Mouse (Mus musculus): Measurements from ENCODE around the gene Phactr1. TPM values are rescaled to one million over a fixed set of nuclear protein-coding genes. Genes with fewer than 3 reads are reported as not detected.

The Phactr1 gene
- total RNA-seq, 1 experiment, result 1.2 TPM

DNA sequence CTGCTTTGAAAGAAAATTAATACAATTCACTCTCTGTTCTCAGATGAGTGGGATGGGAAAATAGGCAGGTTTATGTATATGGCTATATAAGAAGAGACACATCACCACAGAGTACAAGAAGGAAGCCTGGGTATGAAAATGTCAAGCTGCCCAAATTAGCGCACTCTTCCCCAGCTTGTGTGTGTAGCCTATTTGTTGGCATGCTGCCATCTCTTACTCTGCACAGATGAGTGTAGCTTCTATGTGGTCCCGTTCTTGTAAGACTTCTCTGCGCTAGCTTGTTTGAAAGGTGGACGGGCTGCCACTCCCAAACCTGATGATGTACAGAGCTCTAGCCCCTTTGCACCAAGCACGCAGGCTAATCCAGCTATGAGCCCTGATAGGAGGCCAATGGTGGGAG lies 78.7 kb downstream of the Phactr1 start:
- no peaks in the 10 kb centered on the region for H3K9me3 ChIP-seq (ENCODE audit: control insufficient read depth, insufficient read depth, low read depth, low read length)
- no peak overlapping the region for H3K4me3 ChIP-seq (ENCODE audit: insufficient read depth in 1 of 2, low read depth in 1 of 2, low read length in 2 of 2, poor library complexity in 1 of 2, severe bottlenecking in 1 of 2)
- H3K27ac ChIP-seq (ENCODE audit: insufficient read depth, low read depth, low read length, poor library complexity, severe bottlenecking), result no peak overlapping the region
- H3K9ac ChIP-seq (ENCODE audit: insufficient read depth, low read depth, low read length, poor library complexity, severe bottlenecking), result no peak overlapping the region
- no peaks in the 10 kb centered on the region for H3K36me3 ChIP-seq (ENCODE audit: control insufficient read depth, insufficient read depth, low read length, poor library complexity, severe bottlenecking)
- DNase-seq (ENCODE audit: low read depth, low spot score), result no peak
- no peaks in the 10 kb centered on the region for H3K4me1 ChIP-seq (ENCODE audit: control insufficient read depth in 2 of 2, insufficient read depth in 2 of 2, low read length in 2 of 2, poor library complexity in 1 of 2)
- in situ Hi-C loops (cut with MboI; ENCODE audit: low sequenced_read_pairs in 2 of 2, unreplicated experiment in 2 of 2), result no loop called here
- TF ChIP-seq ZC3H11A (IDR thresholded peaks at IDR 0.05; ENCODE audit: borderline replicate concordance, low read depth, low read length) (no peak), MAFK (IDR thresholded peaks at IDR 0.05; ENCODE audit: insufficient read depth, low read depth, low read length) (no peak), ZNF384 (IDR thresholded peaks at IDR 0.05; ENCODE audit: low read depth, low read length) (no peak)

DNA sequence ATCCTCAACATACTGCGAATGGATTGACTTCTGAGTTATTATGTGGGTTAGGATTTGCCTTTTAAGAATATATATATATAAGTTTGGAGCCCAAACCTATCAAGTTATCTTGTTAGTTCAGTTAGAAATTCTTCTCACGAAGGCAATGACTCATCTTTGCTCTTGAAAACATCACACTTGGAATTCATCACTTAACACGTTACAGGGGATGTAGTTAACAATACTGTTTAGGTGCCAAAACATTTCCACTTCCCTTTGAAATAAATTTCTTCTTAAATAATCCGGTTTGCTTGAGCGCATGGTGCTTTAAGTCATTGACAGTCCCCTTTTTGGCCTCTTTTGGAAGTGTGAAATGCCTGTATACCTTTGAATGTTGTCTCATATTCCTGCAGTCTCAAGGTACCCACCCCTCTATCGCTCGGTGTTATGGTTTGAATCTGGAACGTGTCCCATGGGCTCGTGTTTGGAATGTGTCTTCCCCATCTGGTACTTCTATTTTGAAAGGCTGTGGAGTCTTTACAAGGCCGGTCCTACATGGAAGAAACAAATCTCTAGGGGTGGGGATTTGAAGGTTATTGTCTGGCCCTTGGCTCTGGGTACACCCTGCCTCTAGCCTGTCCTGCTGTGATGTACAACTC lies 80.6 kb downstream of the Phactr1 start:
- Histone ChIP-seq H3K9me3 (ENCODE audit: control insufficient read depth, insufficient read depth, low read depth, low read length) (no peaks in the 10 kb centered on the region), H3K27ac (ENCODE audit: insufficient read depth, low read depth, low read length, poor library complexity, severe bottlenecking) (no peak overlapping the region), H3K4me1 (ENCODE audit: control insufficient read depth in 2 of 2, insufficient read depth in 2 of 2, low read length in 2 of 2, poor library complexity in 1 of 2) (no peaks in the 10 kb centered on the region), H3K4me3 (ENCODE audit: insufficient read depth in 1 of 2, low read depth in 1 of 2, low read length in 2 of 2, poor library complexity in 1 of 2, severe bottlenecking in 1 of 2) (no peak overlapping the region), H3K36me3 (ENCODE audit: control insufficient read depth, insufficient read depth, low read length, poor library complexity, severe bottlenecking) (no peaks in the 10 kb centered on the region), H3K9ac (ENCODE audit: insufficient read depth, low read depth, low read length, poor library complexity, severe bottlenecking) (no peak overlapping the region)
- TF ChIP-seq CHD2 (IDR thresholded peaks at IDR 0.05; ENCODE audit: low read depth, low read length), result no peak
- no peak for TF ChIP-seq ZC3H11A (IDR thresholded peaks at IDR 0.05; ENCODE audit: borderline replicate concordance, low read depth, low read length)
- TF ChIP-seq MAFK (IDR thresholded peaks at IDR 0.05; ENCODE audit: insufficient read depth, low read depth, low read length), result no peak
- no peak for TF ChIP-seq ZNF384 (IDR thresholded peaks at IDR 0.05; ENCODE audit: low read depth, low read length)
- TF ChIP-seq HCFC1 (IDR thresholded peaks at IDR 0.05; ENCODE audit: borderline replicate concordance, insufficient read depth, low read length), result no peak
- DNase-seq (ENCODE audit: low read depth, low spot score), result no peak
- in situ Hi-C loops (cut with MboI; ENCODE audit: low sequenced_read_pairs in 2 of 2, unreplicated experiment in 2 of 2), result no loop called here

GRCm38 (mm10) chr13:42772314-42772713 lies 91.9 kb downstream of the Phactr1 start:
- no peak overlapping the region for H3K9ac ChIP-seq (ENCODE audit: insufficient read depth, low read depth, low read length, poor library complexity, severe bottlenecking)
- H3K36me3 ChIP-seq (ENCODE audit: control insufficient read depth, insufficient read depth, low read length, poor library complexity, severe bottlenecking), result no peaks in the 10 kb centered on the region
- no peak overlapping the region for H3K27ac ChIP-seq (ENCODE audit: insufficient read depth, low read depth, low read length, poor library complexity, severe bottlenecking)
- DNase-seq (ENCODE audit: low read depth, low spot score), result no peak
- H3K4me1 ChIP-seq (ENCODE audit: control insufficient read depth in 2 of 2, insufficient read depth in 2 of 2, low read length in 2 of 2, poor library complexity in 1 of 2), result no peaks in the 10 kb centered on the region
- H3K4me3 ChIP-seq (ENCODE audit: insufficient read depth in 1 of 2, low read depth in 1 of 2, low read length in 2 of 2, poor library complexity in 1 of 2, severe bottlenecking in 1 of 2), result no peak overlapping the region
- TF ChIP-seq ZNF384 (IDR thresholded peaks at IDR 0.05; ENCODE audit: low read depth, low read length), result no peak
- TF ChIP-seq MAFK (IDR thresholded peaks at IDR 0.05; ENCODE audit: insufficient read depth, low read depth, low read length), result no peak
- no peak for TF ChIP-seq HCFC1 (IDR thresholded peaks at IDR 0.05; ENCODE audit: borderline replicate concordance, insufficient read depth, low read length)
- no peak for TF ChIP-seq CHD2 (IDR thresholded peaks at IDR 0.05; ENCODE audit: low read depth, low read length)
- no peaks in the 10 kb centered on the region for H3K9me3 ChIP-seq (ENCODE audit: control insufficient read depth, insufficient read depth, low read depth, low read length)
- in situ Hi-C loops (cut with MboI; ENCODE audit: low sequenced_read_pairs in 2 of 2, unreplicated experiment in 2 of 2), result no loop called here

DNA sequence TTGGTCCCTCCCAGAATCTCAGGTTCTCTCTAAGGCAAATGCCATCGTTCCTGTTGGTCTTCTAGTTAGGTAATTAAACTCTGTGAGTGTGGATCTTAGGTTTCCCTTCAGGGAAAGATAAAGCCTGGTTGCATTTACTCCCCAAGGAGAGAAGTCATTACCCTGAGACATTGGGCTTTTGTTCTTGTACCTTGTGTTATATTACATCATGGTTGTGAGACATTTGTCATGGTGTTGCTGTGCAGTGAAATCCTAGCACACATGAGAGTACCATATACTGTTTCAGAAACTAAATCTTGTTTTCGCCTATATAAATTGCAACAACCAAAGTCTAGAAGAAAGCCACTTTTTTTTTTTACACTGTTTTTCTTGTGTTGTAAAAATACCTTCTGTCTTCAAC lies 93.6 kb downstream of the Phactr1 start:
- Histone ChIP-seq H3K9me3 (ENCODE audit: control insufficient read depth, insufficient read depth, low read depth, low read length) (no peaks in the 10 kb centered on the region), H3K9ac (ENCODE audit: insufficient read depth, low read depth, low read length, poor library complexity, severe bottlenecking) (no peak overlapping the region), H3K4me1 (ENCODE audit: control insufficient read depth in 2 of 2, insufficient read depth in 2 of 2, low read length in 2 of 2, poor library complexity in 1 of 2) (no peaks in the 10 kb centered on the region), H3K27ac (ENCODE audit: insufficient read depth, low read depth, low read length, poor library complexity, severe bottlenecking) (no peak overlapping the region), H3K4me3 (ENCODE audit: insufficient read depth in 1 of 2, low read depth in 1 of 2, low read length in 2 of 2, poor library complexity in 1 of 2, severe bottlenecking in 1 of 2) (no peak overlapping the region), H3K36me3 (ENCODE audit: control insufficient read depth, insufficient read depth, low read length, poor library complexity, severe bottlenecking) (no peaks in the 10 kb centered on the region)
- in situ Hi-C loops (cut with MboI; ENCODE audit: low sequenced_read_pairs in 2 of 2, unreplicated experiment in 2 of 2), result no loop called here
- no peak for DNase-seq (ENCODE audit: low read depth, low spot score)
- TF ChIP-seq ZC3H11A (IDR thresholded peaks at IDR 0.05; ENCODE audit: borderline replicate concordance, low read depth, low read length) (no peak), MAFK (IDR thresholded peaks at IDR 0.05; ENCODE audit: insufficient read depth, low read depth, low read length) (no peak), CHD2 (IDR thresholded peaks at IDR 0.05; ENCODE audit: low read depth, low read length) (no peak), HCFC1 (IDR thresholded peaks at IDR 0.05; ENCODE audit: borderline replicate concordance, insufficient read depth, low read length) (no peak), ZNF384 (IDR thresholded peaks at IDR 0.05; ENCODE audit: low read depth, low read length) (no peak)

DNA sequence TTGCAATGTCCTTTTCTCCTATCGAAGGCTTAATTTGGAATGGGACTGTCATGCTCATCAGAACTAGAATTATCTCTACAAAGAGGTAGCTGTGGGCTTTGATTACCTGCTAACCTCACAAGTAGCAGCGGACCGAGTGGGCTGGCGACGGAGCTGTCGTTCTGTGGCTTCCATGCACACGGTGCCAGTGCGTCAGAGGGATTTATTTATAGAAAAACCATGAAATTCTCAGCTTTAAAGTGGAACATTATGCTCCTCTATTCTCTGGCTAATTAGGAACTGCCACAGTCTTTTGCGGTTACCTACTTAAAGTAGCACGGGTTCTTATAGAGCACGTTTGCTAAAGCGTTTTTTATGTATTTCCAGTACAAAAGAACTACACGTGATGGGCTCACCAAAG lies 101.7 kb downstream of the Phactr1 start:
- TF ChIP-seq ZC3H11A (IDR thresholded peaks at IDR 0.05; ENCODE audit: borderline replicate concordance, low read depth, low read length) (no peak), MAFK (IDR thresholded peaks at IDR 0.05; ENCODE audit: insufficient read depth, low read depth, low read length) (no peak), HCFC1 (IDR thresholded peaks at IDR 0.05; ENCODE audit: borderline replicate concordance, insufficient read depth, low read length) (no peak), CHD2 (IDR thresholded peaks at IDR 0.05; ENCODE audit: low read depth, low read length) (no peak)
- Histone ChIP-seq H3K27ac (ENCODE audit: insufficient read depth, low read depth, low read length, poor library complexity, severe bottlenecking) (no peak overlapping the region), H3K4me1 (ENCODE audit: control insufficient read depth in 2 of 2, insufficient read depth in 2 of 2, low read length in 2 of 2, poor library complexity in 1 of 2) (no peaks in the 10 kb centered on the region), H3K9ac (ENCODE audit: insufficient read depth, low read depth, low read length, poor library complexity, severe bottlenecking) (no peak overlapping the region), H3K36me3 (ENCODE audit: control insufficient read depth, insufficient read depth, low read length, poor library complexity, severe bottlenecking) (no peaks in the 10 kb centered on the region), H3K4me3 (ENCODE audit: insufficient read depth in 1 of 2, low read depth in 1 of 2, low read length in 2 of 2, poor library complexity in 1 of 2, severe bottlenecking in 1 of 2) (no peak overlapping the region), H3K9me3 (ENCODE audit: control insufficient read depth, insufficient read depth, low read depth, low read length) (no peaks in the 10 kb centered on the region)
- DNase-seq (ENCODE audit: low read depth, low spot score), result no peak
- in situ Hi-C loops (cut with MboI; ENCODE audit: low sequenced_read_pairs in 2 of 2, unreplicated experiment in 2 of 2), result loop anchor here (25.0 kb wide), 1 partner anchor 170 kb away; no protein-coding TSS in a partner anchor
